Mouse (Mus musculus) embryonic facial prominence, embryonic 11.5 days (tissue): Measurements from ENCODE around the gene Cenpa. TPM values are rescaled to one million over a fixed set of nuclear protein-coding genes. Genes with fewer than 3 reads are reported as not detected.

ENCODE experiments used
- ATAC-seq: fragments of 200-750 bp; cut with Nextera tagmentation; replicated peaks from 2 replicates; pipeline ENCODE4 v1.8.0; 2017; ENCODE audit warnings: low read depth; ENCODE audit not compliant: insufficient number of reproducible peaks, low FRiP score, low TSS enrichment
- DNase-seq: peaks from one replicate; pipeline ENCODE4 v3.0.0-alpha.2; 2015; ENCODE audit warnings: low spot score
- H3K27ac ChIP-seq: fragments of 300-500 bp; sonication (generic); replicated peaks from 2 replicates; pipeline ENCODE4 v1.5.1; 2014; ENCODE audit warnings: mild to moderate bottlenecking, low read depth, low read length, control low read depth
- H3K27me3 ChIP-seq: fragments of 300-500 bp; sonication (generic); 2 replicates; pipeline ENCODE4 v1.6.1; 2014; ENCODE audit warnings: mild to moderate bottlenecking, low read length, moderate library complexity, mixed read lengths; ENCODE audit not compliant: control insufficient read depth, insufficient read depth
- H3K36me3 ChIP-seq: fragments of 300-500 bp; sonication (generic); replicated peaks from 2 replicates; pipeline ENCODE4 v1.6.1; 2014; ENCODE audit warnings: low read depth, mild to moderate bottlenecking, low read length, moderate library complexity, mixed read lengths; ENCODE audit not compliant: control insufficient read depth, insufficient read depth
- H3K4me1 ChIP-seq: fragments of 300-500 bp; sonication (generic); 2 replicates; pipeline ENCODE4 v1.6.1; 2014; ENCODE audit warnings: low read length, mixed read lengths; ENCODE audit not compliant: control insufficient read depth, insufficient read depth
- H3K4me2 ChIP-seq: fragments of 300-500 bp; sonication (generic); 2 replicates; pipeline ENCODE4 v1.6.1; 2014; ENCODE audit warnings: low read depth, mild to moderate bottlenecking, control low read depth, low read length, moderate library complexity
- H3K4me3 ChIP-seq: fragments of 300-500 bp; sonication (generic); 2 replicates; pipeline ENCODE4 v1.5.1; 2014; ENCODE audit warnings: low read depth, low read length, control low read depth
- H3K9ac ChIP-seq: fragments of 300-500 bp; sonication (generic); replicated peaks from 2 replicates; pipeline ENCODE4 v1.6.1; 2014; ENCODE audit warnings: mild to moderate bottlenecking, control low read depth, low read length
- H3K9me3 ChIP-seq: fragments of 300-500 bp; sonication (generic); replicated peaks from 2 replicates; pipeline ENCODE4 v1.6.1; 2016; ENCODE audit warnings: mild to moderate bottlenecking, low read length, inconsistent platforms, mixed read lengths; ENCODE audit not compliant: control insufficient read depth
- WGBS: fragments of 180-500 bp; shearing (Covaris S2); extraction: QIAGEN DNeasy Blood & Tissue Kit; methylation state at CpG from one replicate; pipeline ENCODE4 v1.1.7; 2014; 5-methylcytosine and 5-hydroxymethylcytosine counted together
- polyA plus RNA-seq: library from polyadenylated mRNA; unstranded; fragments of >200 nt; fragmentation: Nextera tagmentation; extraction: Ambion mirVana; gene quantifications from 2 replicates; pipeline ENCODE4 v1.2.1, GENCODE M21; 2014

The Cenpa gene
- polyA plus RNA-seq, 1 experiment from 2014 or later = 450 TPM

- H3K9me3 ChIP-seq = no peaks in the 10 kb centered on the region
Observed at GRCm38 (mm10) chr5:30647815-30648560, 18.6 kb upstream of the Cenpa start, which contains the start of gene Slc35f6. Gene Slc35f6, plus strand, starts transcription at chr5:30647933.

GRCm38 (mm10) chr5:30649558-30649957, 17.0 kb upstream of the Cenpa start:
- no peak for ATAC-seq
- Histone ChIP-seq H3K27me3 (no peaks in the 10 kb centered on the region), H3K36me3 (no peaks in the 10 kb centered on the region), H3K27ac (no peak overlapping the region), H3K9me3 (no peaks in the 10 kb centered on the region), H3K4me3 (no peak overlapping the region), H3K4me1 (no peaks in the 10 kb centered on the region), H3K9ac (no peak overlapping the region), H3K4me2 (no peak overlapping the region)
- DNase-seq = no peak
- 68% methylated on average over 4 of the region's 4 CpGs for WGBS

More at GRCm38 (mm10) chr5:30647815-30648560, 18.6 kb upstream of the Cenpa start, which contains the start of gene Slc35f6:
- H3K9ac ChIP-seq = peak within 1 kb of the TSS; percentile 73
- H3K4me3 ChIP-seq = peak within 1 kb of the TSS; percentile 68
- ATAC-seq (peak; percentile 74), DNase-seq (peak; percentile 91)
- no peaks in the 10 kb centered on the region for H3K4me1 ChIP-seq
- H3K27me3 ChIP-seq = no peaks in the 10 kb centered on the region
- H3K36me3 ChIP-seq = no peaks in the 10 kb centered on the region
- peak within 1 kb of the TSS; percentile 81 for H3K4me2 ChIP-seq
- WGBS = under 1% methylated on average over 38 of the region's 38 CpGs
- peak within 1 kb of the TSS; percentile 13; the same call in 1 of the 2 replicates for H3K27ac ChIP-seq

- H3K27me3 ChIP-seq = no peaks in the 10 kb centered on the region
- ATAC-seq (no peak), DNase-seq (no peak)
- no peak overlapping the region for H3K4me2 ChIP-seq
- H3K4me3 ChIP-seq = no peak overlapping the region
- H3K4me1 ChIP-seq = no peaks in the 10 kb centered on the region
- no peak overlapping the region for H3K27ac ChIP-seq
- WGBS = 76% methylated on average over 3 of the region's 3 CpGs
- no peaks in the 10 kb centered on the region for H3K36me3 ChIP-seq
- H3K9me3 ChIP-seq = no peaks in the 10 kb centered on the region
- no peak overlapping the region for H3K9ac ChIP-seq
Observed at GRCm38 (mm10) chr5:30650756-30651155, 15.8 kb upstream of the Cenpa start.

- H3K9ac ChIP-seq = no peak overlapping the region
- no peaks in the 10 kb centered on the region for H3K9me3 ChIP-seq
- ATAC-seq (no peak), DNase-seq (no peak)
- no peaks in the 10 kb centered on the region for H3K36me3 ChIP-seq
- no peaks in the 10 kb centered on the region for H3K4me1 ChIP-seq
- no peak overlapping the region for H3K4me3 ChIP-seq
- 88% methylated on average over 3 of the region's 3 CpGs for WGBS
- H3K4me2 ChIP-seq = no peak overlapping the region
- H3K27ac ChIP-seq = no peak overlapping the region
- no peaks in the 10 kb centered on the region for H3K27me3 ChIP-seq
Observed at GRCm38 (mm10) chr5:30651554-30651953, 15.0 kb upstream of the Cenpa start.

GRCm38 (mm10) chr5:30653246-30653645, 13.3 kb upstream of the Cenpa start:
- DNase-seq (no peak), ATAC-seq (no peak)
- Histone ChIP-seq H3K9me3 (no peaks in the 10 kb centered on the region), H3K4me2 (no peak overlapping the region), H3K27ac (no peak overlapping the region), H3K9ac (no peak overlapping the region), H3K4me3 (no peak overlapping the region), H3K4me1 (no peaks in the 10 kb centered on the region), H3K27me3 (no peaks in the 10 kb centered on the region), H3K36me3 (no peaks in the 10 kb centered on the region; the same call in 1 of the 2 replicates)
- 86% methylated on average over 6 of the region's 6 CpGs for WGBS

- no peaks in the 10 kb centered on the region for H3K9me3 ChIP-seq
- DNase-seq (no peak), ATAC-seq (no peak)
- H3K4me2 ChIP-seq = no peak overlapping the region
- H3K4me1 ChIP-seq = no peaks in the 10 kb centered on the region
- H3K27me3 ChIP-seq = no peaks in the 10 kb centered on the region
- H3K27ac ChIP-seq = no peak overlapping the region
- 84% methylated on average over 8 of the region's 8 CpGs for WGBS
- no peak overlapping the region for H3K9ac ChIP-seq
- no peak overlapping the region for H3K4me3 ChIP-seq
- no peaks in the 10 kb centered on the region; the same call in 1 of the 2 replicates for H3K36me3 ChIP-seq
Observed at GRCm38 (mm10) chr5:30655042-30655441, 11.5 kb upstream of the Cenpa start.

GRCm38 (mm10) chr5:30655526-30656195, 10.9 kb upstream of the Cenpa start:
- H3K27ac ChIP-seq = no peak overlapping the region
- DNase-seq = no peak
- H3K4me1 ChIP-seq = no peaks in the 10 kb centered on the region
- H3K4me3 ChIP-seq = no peak overlapping the region
- no peak overlapping the region for H3K4me2 ChIP-seq
- 87% methylated on average over 6 of the region's 6 CpGs for WGBS
- no peaks in the 10 kb centered on the region for H3K9me3 ChIP-seq
- no peak for ATAC-seq
- no peak overlapping the region for H3K9ac ChIP-seq
- H3K27me3 ChIP-seq = no peaks in the 10 kb centered on the region
- H3K36me3 ChIP-seq = no peaks in the 10 kb centered on the region; the same call in 1 of the 2 replicates

- H3K4me2 ChIP-seq = no peak overlapping the region
- no peaks in the 10 kb centered on the region for H3K9me3 ChIP-seq
- no peak overlapping the region for H3K27ac ChIP-seq
- no peaks in the 10 kb centered on the region; the same call in 1 of the 2 replicates for H3K36me3 ChIP-seq
- no peak overlapping the region; the same call in 1 of the 2 replicates for H3K9ac ChIP-seq
- DNase-seq (no peak), ATAC-seq (no peak)
- no peaks in the 10 kb centered on the region for H3K4me1 ChIP-seq
- H3K27me3 ChIP-seq = no peaks in the 10 kb centered on the region
- WGBS = 85% methylated on average over 4 of the region's 4 CpGs
- H3K4me3 ChIP-seq = no peak overlapping the region
Observed at GRCm38 (mm10) chr5:30659042-30659441, 7.5 kb upstream of the Cenpa start.
